Mouse (Mus musculus) heart, embryonic 14.5 days (tissue): ENCODE data around the gene Nemf. TPM values are rescaled to one million over a fixed set of nuclear protein-coding genes. Genes with fewer than 3 reads are reported as not detected.
"Not testable (repeated sequence)": the region's sequence is repeated elsewhere in the genome, so short reads cannot be mapped to it uniquely, and the experiment has no call there.

ENCODE experiments used
- ATAC-seq: fragments of 200-750 bp; cut with Nextera tagmentation; 2 replicates; pipeline ENCODE4 v1.8.0; 2017; ENCODE audit warnings: low read depth, moderate TSS enrichment; ENCODE audit not compliant: insufficient number of reproducible peaks, insufficient read depth, low FRiP score
- H3K27ac ChIP-seq, 2 experiments: fragments of 200-500 bp in 1 of 2; fragments of 300-500 bp in 1 of 2; sonication (generic) in 1 of 2; replicated peaks in 1 of 2; 2 replicates each; pipeline ENCODE4 v1.5.1; 2012 to 2014; ENCODE audit warnings: low read depth in 2 of 2, low read length in 2 of 2, control low read depth in 1 of 2, mild to moderate bottlenecking in 1 of 2, mixed read lengths in 1 of 2; ENCODE audit not compliant: control insufficient read depth in 1 of 2, insufficient read depth in 1 of 2
- H3K27me3 ChIP-seq: fragments of 300-500 bp; sonication (generic); 2 replicates; pipeline ENCODE4 v1.6.1; 2014; ENCODE audit warnings: mild to moderate bottlenecking, low read length, control low read depth; ENCODE audit not compliant: control insufficient read depth, insufficient read depth
- H3K36me3 ChIP-seq: fragments of 300-500 bp; sonication (generic); 2 replicates; pipeline ENCODE4 v1.6.1; 2014; ENCODE audit warnings: mild to moderate bottlenecking, control low read depth, low read length, mixed read lengths; ENCODE audit not compliant: control insufficient read depth, insufficient read depth
- H3K4me1 ChIP-seq, 2 experiments: fragments of 200-500 bp in 1 of 2; fragments of 300-500 bp in 1 of 2; sonication (generic) in 1 of 2; 2 replicates each; pipeline ENCODE4 v1.6.1; 2012 to 2014; ENCODE audit warnings: low read length in 2 of 2, control low read depth in 1 of 2, mixed read lengths in 1 of 2; ENCODE audit not compliant: control insufficient read depth in 2 of 2, insufficient read depth in 2 of 2
- H3K4me2 ChIP-seq: fragments of 300-500 bp; sonication (generic); 2 replicates; pipeline ENCODE4 v1.6.1; 2014; ENCODE audit warnings: mild to moderate bottlenecking, low read length
- H3K4me3 ChIP-seq, 2 experiments: fragments of 200-500 bp in 1 of 2; fragments of 300-500 bp in 1 of 2; sonication (generic) in 1 of 2; 2 replicates each; pipeline ENCODE4 v1.5.1; 2012 to 2014; ENCODE audit warnings: low read length in 2 of 2, mild to moderate bottlenecking in 2 of 2, control low read depth in 1 of 2, low read depth in 1 of 2, moderate library complexity in 1 of 2; ENCODE audit not compliant: control insufficient read depth in 1 of 2, insufficient read depth in 1 of 2
- H3K9ac ChIP-seq: fragments of 300-500 bp; sonication (generic); 2 replicates; pipeline ENCODE4 v1.6.1; 2014; ENCODE audit warnings: mild to moderate bottlenecking, low read length
- H3K9me3 ChIP-seq: fragments of 300-500 bp; sonication (generic); 2 replicates; pipeline ENCODE4 v1.6.1; 2016; ENCODE audit warnings: low read length, control low read depth; ENCODE audit not compliant: control insufficient read depth
- WGBS: fragments of 180-500 bp; shearing (Covaris S2); extraction: QIAGEN DNeasy Blood & Tissue Kit; methylation state at CpG from one replicate; pipeline ENCODE4 v1.1.7; 2014; 5-methylcytosine and 5-hydroxymethylcytosine counted together
- polyA plus RNA-seq: library from polyadenylated mRNA; unstranded; fragments of >200 nt; fragmentation: Nextera tagmentation; extraction: Ambion mirVana; gene quantifications from 2 replicates; pipeline ENCODE4 v1.2.1, GENCODE M21; 2014

The Nemf gene
- polyA plus RNA-seq, 1 experiment from 2014 or later = 62.9 TPM

GRCm38 (mm10) chr12:69378558-69379454 lies 21.8 kb upstream of the Nemf start:
- Histone ChIP-seq H3K9me3 (no peaks in the 10 kb centered on the region), H3K27me3 (no peaks in the 10 kb centered on the region), H3K4me2 (peak overlapping the region; percentile 16; the same call in 1 of the 2 replicates), H3K4me3 (no peak overlapping the region), H3K9ac (no peak overlapping the region), H3K27ac (peak overlapping the region; percentile 55 to 59; a peak in 3 of 4 replicates), H3K4me1 (peaks cover 5 to 38% of the 10 kb centered on the region in 2 experiments), H3K36me3 (peaks cover 16% of the 10 kb centered on the region)
- ATAC-seq = no peak
- 77% methylated on average over 11 of the region's 11 CpGs for WGBS

DNA sequence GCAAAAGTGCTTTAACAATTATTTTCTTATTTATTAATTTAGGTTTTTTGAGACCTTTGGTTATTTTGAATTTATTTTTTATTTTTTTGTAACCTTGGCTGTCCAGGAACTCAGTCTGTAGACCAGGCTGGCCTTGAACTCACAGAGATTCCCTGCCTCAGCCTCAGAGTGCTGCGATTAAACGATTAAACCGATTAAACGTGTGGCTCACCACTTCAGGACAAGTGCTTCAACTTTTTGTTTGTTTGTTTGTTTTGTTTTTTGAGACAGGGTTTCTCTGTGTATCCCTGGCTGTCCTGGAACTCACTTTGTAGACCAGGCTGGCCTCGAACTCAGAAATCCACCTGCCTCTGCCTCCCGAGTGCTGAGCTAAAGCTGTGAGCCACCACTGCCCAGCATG lies 20.7 kb upstream of the Nemf start:
- not testable (repeated sequence) for H3K27ac ChIP-seq, H3K9ac ChIP-seq, H3K4me3 ChIP-seq, ATAC-seq, H3K4me2 ChIP-seq, H3K27me3 ChIP-seq, H3K9me3 ChIP-seq
- Histone ChIP-seq H3K36me3 (peaks cover 26% of the 10 kb centered on the region), H3K4me1 (peaks cover 4 to 36% of the 10 kb centered on the region in 2 experiments)
- 93% methylated on average over 6 of the region's 6 CpGs for WGBS

DNA sequence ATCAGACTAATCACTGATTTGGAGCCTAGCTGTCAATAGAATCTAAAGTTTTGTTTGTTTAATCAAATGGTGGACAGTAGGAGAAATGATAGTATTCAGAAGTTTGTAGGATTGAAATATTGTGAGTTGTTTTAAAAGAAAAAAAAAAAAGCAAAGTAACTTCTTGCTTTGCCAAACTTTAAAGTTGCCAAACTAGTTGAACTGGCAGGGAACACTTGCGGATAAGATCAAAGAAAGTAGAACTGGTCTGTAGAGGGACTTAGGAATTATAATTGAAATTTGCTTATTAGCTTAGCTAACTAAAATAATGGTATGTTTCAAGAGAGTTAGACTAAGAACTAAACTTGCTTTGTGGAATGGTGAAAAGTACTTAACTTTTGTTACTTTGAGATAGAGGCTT lies 20.2 kb upstream of the Nemf start:
- WGBS = 92% methylated on average over 1 of the region's 1 CpGs
- H3K4me2 ChIP-seq = no peak overlapping the region

DNA sequence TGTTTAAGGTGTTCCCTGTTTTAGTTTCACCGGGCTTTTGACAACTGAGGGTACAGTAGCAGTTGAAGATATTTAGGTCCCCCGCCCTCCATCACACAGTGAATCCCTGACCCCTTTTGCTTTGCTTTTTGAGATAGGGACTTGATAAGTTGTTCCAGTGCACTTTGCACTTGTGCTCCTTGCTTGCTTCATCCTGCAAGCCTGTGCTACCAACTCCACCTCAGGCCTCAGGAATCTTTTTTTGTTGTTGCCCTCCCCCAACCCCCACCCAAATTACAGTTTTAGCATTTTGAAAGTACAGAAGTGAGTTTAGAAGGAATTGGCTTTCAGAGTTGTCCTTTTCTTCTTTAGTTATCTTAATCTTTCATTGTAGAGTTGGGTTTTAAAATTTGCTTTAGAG lies 19.2 kb upstream of the Nemf start:
- H3K4me3 ChIP-seq = no peak overlapping the region
- peaks cover 4 to 33% of the 10 kb centered on the region in 2 experiments for H3K4me1 ChIP-seq
- H3K27ac ChIP-seq = no peak overlapping the region
- H3K27me3 ChIP-seq = no peaks in the 10 kb centered on the region
- WGBS = 59% methylated on average over 2 of the region's 2 CpGs
- H3K9ac ChIP-seq = no peak overlapping the region
- H3K36me3 ChIP-seq = peaks cover 26% of the 10 kb centered on the region
- H3K9me3 ChIP-seq = no peaks in the 10 kb centered on the region
- no peak for ATAC-seq
- 0 out of 2 replicates have a peak overlapping the region, but pooled peaks have one; percentile 31 for H3K4me2 ChIP-seq

More for the DNA sequence above, 20.2 kb upstream of the Nemf start:
- Histone ChIP-seq H3K36me3 (peaks cover 26% of the 10 kb centered on the region), H3K4me3 (no peak overlapping the region), H3K9me3 (no peaks in the 10 kb centered on the region), H3K27ac (no peak overlapping the region), H3K4me1 (peaks cover 4 to 33% of the 10 kb centered on the region in 2 experiments), H3K27me3 (no peaks in the 10 kb centered on the region), H3K9ac (no peak overlapping the region)
- ATAC-seq = no peak

DNA sequence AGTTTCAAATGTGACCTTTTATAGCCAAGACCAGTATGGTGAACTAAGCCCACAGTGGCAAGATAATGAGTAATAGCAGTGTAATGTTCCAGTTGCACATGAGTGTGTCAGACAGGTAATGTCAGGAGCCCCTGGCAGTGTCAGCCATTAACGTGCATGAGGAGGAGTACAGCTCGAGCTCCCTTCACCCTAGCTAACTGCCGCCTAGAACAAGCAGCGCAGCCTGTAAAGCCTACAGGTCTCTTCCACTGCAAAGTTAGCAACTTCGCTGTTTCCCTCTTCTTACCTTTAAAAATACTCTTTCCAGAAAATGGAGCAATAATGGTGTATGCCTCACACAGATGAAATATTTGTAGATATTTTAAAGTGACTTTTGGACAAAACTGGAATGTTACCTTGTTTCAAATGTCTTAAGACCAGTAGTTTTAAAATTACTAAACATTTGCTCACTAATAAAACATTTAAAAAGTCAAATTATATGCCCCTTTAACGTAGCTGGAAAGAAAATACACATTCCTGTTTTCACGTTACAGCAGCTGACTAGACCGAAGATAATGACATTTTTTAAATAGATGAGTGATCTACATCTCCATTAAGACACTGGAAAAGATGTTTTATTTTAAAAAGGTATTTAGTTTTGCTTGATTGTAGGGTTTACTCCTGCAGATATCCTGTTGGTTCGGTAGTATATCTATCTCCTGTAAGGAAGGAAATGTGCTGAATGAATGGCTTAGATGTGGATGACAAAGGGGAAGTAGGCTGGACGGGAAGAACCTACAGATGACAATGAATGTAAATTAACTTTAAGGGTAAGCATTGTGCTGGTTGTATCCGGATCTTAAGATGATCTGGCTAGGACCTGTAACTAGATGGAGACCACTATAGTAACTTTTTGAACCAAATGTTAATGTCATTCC lies 17.1 kb upstream of the Nemf start:
- WGBS = 28% methylated on average over 11 of the region's 11 CpGs
- Histone ChIP-seq H3K4me3 (peak overlapping the region; percentile 85 to 100), H3K4me1 (peaks cover 4 to 36% of the 10 kb centered on the region in 2 experiments), H3K9ac (peak overlapping the region; percentile 100), H3K27ac (0 out of 4 replicates have a peak overlapping the region, but pooled peaks of 1 of the 2 experiments have one; percentile 64), H3K4me2 (peak overlapping the region; percentile 85), H3K36me3 (peaks cover 26% of the 10 kb centered on the region), H3K9me3 (no peaks in the 10 kb centered on the region), H3K27me3 (no peaks in the 10 kb centered on the region)
- ATAC-seq = no peak

DNA sequence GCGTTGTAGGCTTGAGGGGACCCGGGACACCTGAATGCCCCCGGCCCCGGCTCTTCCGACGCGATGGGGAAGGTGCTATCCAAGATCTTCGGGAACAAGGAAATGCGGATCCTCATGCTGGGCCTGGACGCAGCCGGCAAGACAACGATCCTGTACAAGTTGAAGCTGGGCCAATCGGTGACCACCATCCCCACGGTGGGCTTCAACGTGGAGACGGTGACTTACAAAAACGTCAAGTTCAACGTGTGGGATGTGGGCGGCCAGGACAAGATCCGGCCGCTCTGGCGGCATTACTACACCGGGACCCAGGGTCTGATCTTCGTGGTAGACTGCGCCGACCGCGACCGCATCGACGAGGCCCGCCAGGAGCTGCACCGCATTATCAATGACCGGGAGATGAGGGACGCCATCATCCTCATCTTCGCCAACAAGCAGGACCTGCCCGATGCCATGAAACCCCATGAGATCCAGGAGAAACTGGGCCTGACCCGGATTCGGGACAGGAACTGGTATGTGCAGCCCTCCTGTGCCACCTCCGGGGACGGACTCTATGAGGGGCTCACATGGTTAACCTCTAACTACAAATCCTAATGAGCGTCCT lies 15.9 kb upstream of the Nemf start:
- H3K4me3 ChIP-seq = peak overlapping the region; percentile 85 to 100
- peak overlapping the region; percentile 100 for H3K9ac ChIP-seq
- peaks cover 23% of the 10 kb centered on the region for H3K36me3 ChIP-seq

More for the DNA sequence above, 15.9 kb upstream of the Nemf start:
- H3K4me1 ChIP-seq = peaks cover 2 to 27% of the 10 kb centered on the region in 2 experiments
- ATAC-seq = no peak; the same call in 1 of the 2 replicates
- no peaks in the 10 kb centered on the region for H3K27me3 ChIP-seq
- peak overlapping the region; percentile 85 for H3K4me2 ChIP-seq
- peak overlapping the region; percentile 87 to 96 for H3K27ac ChIP-seq
- WGBS = under 1% methylated on average over 42 of the region's 42 CpGs
- no peaks in the 10 kb centered on the region for H3K9me3 ChIP-seq
